26 mouse cellular contexts compared by ENCODE assay signal in the genomic region with DNA sequence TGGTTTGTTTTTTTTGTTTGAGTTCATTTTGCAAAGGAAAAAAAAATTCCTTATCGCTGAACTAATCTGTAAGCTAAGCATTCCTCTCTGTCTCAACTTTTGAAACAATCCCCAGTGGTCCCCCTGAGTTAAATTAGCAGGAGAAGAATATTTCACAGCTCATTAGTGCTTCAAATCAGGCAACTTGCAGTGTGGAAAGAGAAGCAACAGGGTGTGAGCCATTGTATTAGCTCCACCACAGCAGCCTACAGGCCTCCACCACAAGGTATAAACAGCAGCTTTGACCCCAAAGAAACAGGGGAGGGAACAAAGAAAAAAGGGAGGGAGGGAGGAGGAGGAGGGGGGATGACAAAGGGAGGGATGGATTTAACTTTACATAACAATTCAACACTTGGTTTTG. TPM values are rescaled to one million over a fixed set of nuclear protein-coding genes. Genes with fewer than 3 reads are reported as not detected.
DNase-seq lines count a peak whose midpoint lies in the region; ATAC-seq and TF ChIP-seq lines count a peak whose summit lies in the region.
"Had no signal": no experiment of that assay in that cellular context is flagged by ENCODE, and none has a peak within 500 bp of the region (broad histone marks: within the 10 kb centered on the region; RNA-seq: fewer than 3 reads in every experiment).

No protein-coding gene starts in this region.

- no peaks in the 10 kb centered on the region; the same call in 1 of the 2 replicates for H3K27me3 ChIP-seq in forebrain, embryonic 10.5 days (ENCODE audit: poor library complexity, severe bottlenecking)
- H3K27me3 ChIP-seq in forebrain, postnatal 0 days (ENCODE audit: insufficient read depth, low read length), result no peaks in the 10 kb centered on the region
- no peaks in the 10 kb centered on the region for H3K27me3 ChIP-seq in midbrain, embryonic 12.5 days
- no peaks in the 10 kb centered on the region for H3K27me3 ChIP-seq in midbrain, postnatal 0 days (ENCODE audit: insufficient read depth, low read length)
- no peaks in the 10 kb centered on the region; the same call in 1 of the 2 replicates for H3K27me3 ChIP-seq in midbrain, embryonic 13.5 days
- no peaks in the 10 kb centered on the region for H3K27me3 ChIP-seq in limb, embryonic 10.5 days (ENCODE audit: low read depth, poor library complexity, severe bottlenecking)
- H3K27me3 ChIP-seq: embryonic facial prominence, embryonic 12.5 days; heart, embryonic 15.5 days; limb, embryonic 15.5 days; megakaryocyte, embryonic 14.5 days; neural tube, embryonic 12.5 days; stomach, embryonic 15.5 days had no signal

- H3K27ac ChIP-seq in forebrain, embryonic 10.5 days, result peak overlapping the region; percentile 66; the same call in 1 of the 2 replicates
- no peak overlapping the region for H3K27ac ChIP-seq in forebrain, postnatal 0 days (ENCODE audit: low read depth, low read length)
- H3K27ac ChIP-seq in midbrain, embryonic 12.5 days (replicated peaks), result no peak overlapping the region
- no peak overlapping the region for H3K27ac ChIP-seq in midbrain, postnatal 0 days (ENCODE audit: low read depth, low read length)
- no peak overlapping the region for H3K27ac ChIP-seq in midbrain, embryonic 13.5 days
- no peak overlapping the region for H3K27ac ChIP-seq in limb, embryonic 10.5 days
- H3K27ac ChIP-seq: embryonic facial prominence, embryonic 12.5 days; heart, embryonic 15.5 days; kidney, postnatal 0 days; left cerebral cortex, adult 2 months; limb, embryonic 15.5 days; liver, embryonic 14.5 days; neural tube, embryonic 12.5 days; stomach, embryonic 15.5 days had no signal

- H3K36me3 ChIP-seq in forebrain, embryonic 10.5 days (replicated peaks), result no peaks in the 10 kb centered on the region
- H3K36me3 ChIP-seq in forebrain, postnatal 0 days (ENCODE audit: insufficient read depth), result no peaks in the 10 kb centered on the region
- H3K36me3 ChIP-seq in midbrain, embryonic 12.5 days, result no peaks in the 10 kb centered on the region
- H3K36me3 ChIP-seq in midbrain, postnatal 0 days (ENCODE audit: insufficient read depth, low read length), result no peaks in the 10 kb centered on the region
- H3K36me3 ChIP-seq in midbrain, embryonic 13.5 days, result no peaks in the 10 kb centered on the region
- H3K36me3 ChIP-seq in limb, embryonic 10.5 days, result no peaks in the 10 kb centered on the region
- H3K36me3 ChIP-seq: embryonic facial prominence, embryonic 12.5 days; heart, embryonic 15.5 days; limb, embryonic 15.5 days; neural tube, embryonic 12.5 days; stomach, embryonic 15.5 days had no signal

- no peak for TF ChIP-seq CTCF in forebrain, postnatal 0 days (IDR thresholded peaks at IDR 0.05; ENCODE audit: low read depth)
- no peak for TF ChIP-seq CTCF in midbrain, postnatal 0 days (IDR thresholded peaks at IDR 0.05)

- no peaks in the 10 kb centered on the region for H3K9me3 ChIP-seq in forebrain, embryonic 10.5 days
- H3K9me3 ChIP-seq in forebrain, postnatal 0 days (ENCODE audit: low read length), result no peaks in the 10 kb centered on the region
- no peaks in the 10 kb centered on the region for H3K9me3 ChIP-seq in midbrain, embryonic 12.5 days
- H3K9me3 ChIP-seq in midbrain, postnatal 0 days (ENCODE audit: low read length), result no peaks in the 10 kb centered on the region
- H3K9me3 ChIP-seq in midbrain, embryonic 13.5 days, result no peaks in the 10 kb centered on the region
- H3K9me3 ChIP-seq in limb, embryonic 10.5 days (replicated peaks), result no peaks in the 10 kb centered on the region
- H3K9me3 ChIP-seq: embryonic facial prominence, embryonic 12.5 days; heart, embryonic 15.5 days; limb, embryonic 15.5 days; neural tube, embryonic 12.5 days; stomach, embryonic 15.5 days had no signal

- 5% methylated on average over 1 of the region's 1 CpGs for WGBS in forebrain, embryonic 10.5 days
- 0% methylated on average over 1 of the region's 1 CpGs for WGBS in forebrain, postnatal 0 days
- WGBS in midbrain, embryonic 12.5 days, result 4% methylated on average over 1 of the region's 1 CpGs
- WGBS in midbrain, postnatal 0 days, result 13% methylated on average over 1 of the region's 1 CpGs
- 0% methylated on average over 1 of the region's 1 CpGs for WGBS in midbrain, embryonic 13.5 days
- 24% methylated on average over 1 of the region's 1 CpGs for WGBS in limb, embryonic 10.5 days

- ATAC-seq in forebrain, postnatal 0 days, result no peak; the same call in 1 of the 2 replicates
- peak; percentile 78 for ATAC-seq in midbrain, embryonic 12.5 days (ENCODE audit: low FRiP score, low read depth)
- ATAC-seq in midbrain, postnatal 0 days (ENCODE audit: low FRiP score), result no peak
- ATAC-seq in midbrain, embryonic 13.5 days, result peak; percentile 66; the same call in 1 of the 2 replicates
- ATAC-seq: CD4-positive, CD25-positive, alpha-beta regulatory T cell, adult 4 months had no signal

- no peak overlapping the region for H3K4me3 ChIP-seq in forebrain, embryonic 10.5 days
- no peak overlapping the region for H3K4me3 ChIP-seq in forebrain, postnatal 0 days (ENCODE audit: low read depth, low read length)
- no peak overlapping the region for H3K4me3 ChIP-seq in midbrain, embryonic 12.5 days
- H3K4me3 ChIP-seq in midbrain, postnatal 0 days (ENCODE audit: low read depth, low read length), result no peak overlapping the region
- no peak overlapping the region for H3K4me3 ChIP-seq in midbrain, embryonic 13.5 days (replicated peaks)
- H3K4me3 ChIP-seq in limb, embryonic 10.5 days, result no peak overlapping the region
- H3K4me3 ChIP-seq: embryonic facial prominence, embryonic 12.5 days; heart, embryonic 15.5 days; left cerebral cortex, adult 2 months; limb, embryonic 15.5 days; megakaryocyte, embryonic 14.5 days; neural tube, embryonic 12.5 days; stomach, embryonic 15.5 days had no signal

- no peak overlapping the region for H3K4me2 ChIP-seq in forebrain, postnatal 0 days (ENCODE audit: low read depth)
- no peak overlapping the region for H3K4me2 ChIP-seq in midbrain, embryonic 12.5 days (replicated peaks)
- H3K4me2 ChIP-seq in midbrain, postnatal 0 days (ENCODE audit: low read depth, low read length, poor library complexity, severe bottlenecking), result no peak overlapping the region
- no peak overlapping the region for H3K4me2 ChIP-seq in midbrain, embryonic 13.5 days (replicated peaks)
- H3K4me2 ChIP-seq: embryonic facial prominence, embryonic 12.5 days; heart, embryonic 15.5 days; limb, embryonic 15.5 days; lung, embryonic 14.5 days; neural tube, embryonic 12.5 days; stomach, embryonic 15.5 days had no signal

- peak; percentile 36 for DNase-seq in forebrain, embryonic 10.5 days (ENCODE audit: extremely low spot score, low spot score)
- DNase-seq in forebrain, postnatal 0 days, result no peak
- no peak for DNase-seq in midbrain, postnatal 0 days (ENCODE audit: low spot score)
- DNase-seq in thymus, adult 18-20 months, result no peak
- no peak for DNase-seq in limb, embryonic 10.5 days (ENCODE audit: low spot score)
- DNase-seq: adrenal gland, postnatal 25 days; cerebellum, adult 9-10 months; heart, postnatal 36 days; kidney, adult 11 months; lung, embryonic 14.5 days; lung, postnatal 36 days; right cerebral cortex, adult 18-20 months; right cerebral cortex, postnatal 4 days; thymus, postnatal 36 days had no signal

- H3K4me1 ChIP-seq in forebrain, embryonic 10.5 days, result peaks cover 35% of the 10 kb centered on the region
- no peaks in the 10 kb centered on the region for H3K4me1 ChIP-seq in forebrain, postnatal 0 days (ENCODE audit: insufficient read depth)
- peaks cover 13% of the 10 kb centered on the region for H3K4me1 ChIP-seq in midbrain, embryonic 12.5 days
- no peaks in the 10 kb centered on the region for H3K4me1 ChIP-seq in midbrain, postnatal 0 days (ENCODE audit: insufficient read depth, low read length)
- peaks cover 10% of the 10 kb centered on the region for H3K4me1 ChIP-seq in midbrain, embryonic 13.5 days (replicated peaks)
- no peaks in the 10 kb centered on the region for H3K4me1 ChIP-seq in limb, embryonic 10.5 days
- H3K4me1 ChIP-seq: heart, embryonic 15.5 days; limb, embryonic 15.5 days; megakaryocyte, embryonic 14.5 days; stomach, embryonic 15.5 days had no signal

- H3K9ac ChIP-seq in forebrain, postnatal 0 days, result no peak overlapping the region
- no peak overlapping the region for H3K9ac ChIP-seq in midbrain, embryonic 12.5 days (replicated peaks)
- H3K9ac ChIP-seq in midbrain, postnatal 0 days (replicated peaks; ENCODE audit: low read length, poor library complexity, severe bottlenecking), result no peak overlapping the region
- no peak overlapping the region for H3K9ac ChIP-seq in midbrain, embryonic 13.5 days (replicated peaks)
- H3K9ac ChIP-seq: embryonic facial prominence, embryonic 12.5 days; heart, embryonic 15.5 days; limb, embryonic 15.5 days; liver, embryonic 14.5 days; lung, embryonic 14.5 days; neural tube, embryonic 12.5 days; stomach, embryonic 15.5 days had no signal

RNA-seq across cellular contexts. Expression of a gene that starts 22.2 kb away (rescaled TPM):
- polyA plus RNA-seq in forebrain, embryonic 10.5 days (2016; fragmentation: Nextera tagmentation; extraction: Ambion mirVana), result 27.5 and 29.8 TPM in 2 replicates
- 44.4 and 46.9 TPM in 2 replicates for total RNA-seq in forebrain, postnatal 0 days (2014; rRNA removed)
- polyA plus RNA-seq in forebrain, postnatal 0 days (2015; fragmentation: Nextera tagmentation; extraction: Ambion mirVana), result 52.0 and 61.4 TPM in 2 replicates
- 22.5 and 27.2 TPM in 2 replicates for polyA plus RNA-seq in midbrain, embryonic 12.5 days (2016; fragmentation: Nextera tagmentation; extraction: Ambion mirVana)
- total RNA-seq in midbrain, postnatal 0 days (2014; rRNA removed), result 22.0 and 27.6 TPM in 2 replicates
- 46.5 and 48.2 TPM in 2 replicates for polyA plus RNA-seq in midbrain, postnatal 0 days (2015; fragmentation: Nextera tagmentation; extraction: Ambion mirVana)
- polyA plus RNA-seq in midbrain, embryonic 13.5 days (2015; fragmentation: Nextera tagmentation; extraction: Ambion mirVana), result 29.2 TPM in 2 replicates
- polyA plus RNA-seq in limb, embryonic 10.5 days (2016; fragmentation: Nextera tagmentation; extraction: Ambion mirVana), result 22.4 and 23.2 TPM in 2 replicates

Comparison
In these comparisons a context has a peak if more than half of its experiments do, and no peak if none do; other contexts are left out.
1. ATAC-seq: peak in midbrain, embryonic 12.5 days (single experiment) and midbrain, embryonic 13.5 days (single experiment); none in forebrain, postnatal 0 days (single experiment) and midbrain, postnatal 0 days (single experiment).